Mouse (Mus musculus): Measurements from ENCODE around the gene Nek11. TPM values are rescaled to one million over a fixed set of nuclear protein-coding genes. Genes with fewer than 3 reads are reported as not detected.
A peak's percentile ranks its signal among the peaks of the same experiment; 100 is the strongest.

Nek11 gene
- total RNA-seq (2014; rRNA removed) (1.4 and 3.1 TPM in 2 replicates), polyA plus RNA-seq (2015; fragmentation: Nextera tagmentation; extraction: Ambion mirVana) (2.7 and 3.6 TPM in 2 replicates)

- peak within 1 kb of the TSS; percentile 55; the same call in 1 of the 2 replicates for H3K27ac ChIP-seq (ENCODE audit: low read depth, low read length)
- no peaks in the 10 kb centered on the region for H3K36me3 ChIP-seq (ENCODE audit: insufficient read depth, low read length)
- H3K4me3 ChIP-seq (ENCODE audit: low read depth, low read length) = peak within 1 kb of the TSS; percentile 64
- under 1% methylated on average over 44 of the region's 44 CpGs for WGBS
- DNase-seq (ENCODE audit: low spot score) = peak; percentile 94
- H3K9ac ChIP-seq (replicated peaks; ENCODE audit: low read length, poor library complexity, severe bottlenecking) = peak within 1 kb of the TSS; percentile 34
- H3K27me3 ChIP-seq (ENCODE audit: insufficient read depth, low read length) = no peaks in the 10 kb centered on the region
- no peaks in the 10 kb centered on the region for H3K9me3 ChIP-seq (ENCODE audit: low read length)
- TF ChIP-seq CTCF (IDR thresholded peaks at IDR 0.05) = peak; percentile 34; the same call in 1 of the 2 replicates
- peak within 1 kb of the TSS; percentile 66 for H3K4me2 ChIP-seq (ENCODE audit: low read depth, low read length, poor library complexity, severe bottlenecking)
- peaks cover 8% of the 10 kb centered on the region; the same call in 1 of the 2 replicates for H3K4me1 ChIP-seq (ENCODE audit: insufficient read depth, low read length)
- ATAC-seq (ENCODE audit: low FRiP score) = peak; percentile 93
These were observed at the start of gene Nek11, which contains the start of gene Aste1 for GRCm38 (mm10) chr9:105395218-105395627. TSS of gene Nek11 (minus strand) at chr9:105395524. TSS of gene Aste1 (plus strand) at chr9:105395392.

- TF ChIP-seq CTCF (IDR thresholded peaks at IDR 0.05) = peak; percentile 63
- peaks cover 13% of the 10 kb centered on the region for H3K36me3 ChIP-seq (ENCODE audit: insufficient read depth, low read length)
- no peaks in the 10 kb centered on the region for H3K9me3 ChIP-seq (ENCODE audit: low read length)
- H3K4me3 ChIP-seq (ENCODE audit: low read depth, low read length) = no peak overlapping the region
- H3K9ac ChIP-seq (replicated peaks; ENCODE audit: low read length, poor library complexity, severe bottlenecking) = no peak overlapping the region
- no peak overlapping the region for H3K27ac ChIP-seq (ENCODE audit: low read depth, low read length)
- ATAC-seq (ENCODE audit: low FRiP score) = no peak
- H3K4me2 ChIP-seq (ENCODE audit: low read depth, low read length, poor library complexity, severe bottlenecking) = no peak overlapping the region
- 89% methylated on average over 6 of the region's 6 CpGs for WGBS
- DNase-seq (ENCODE audit: low spot score) = peak; percentile 31
- H3K27me3 ChIP-seq (ENCODE audit: insufficient read depth, low read length) = no peaks in the 10 kb centered on the region
- H3K4me1 ChIP-seq (ENCODE audit: insufficient read depth, low read length) = no peaks in the 10 kb centered on the region
These were observed 13.2 kb upstream of the Nek11 start for GRCm38 (mm10) chr9:105408549-105408948.

- TF ChIP-seq CTCF (IDR thresholded peaks at IDR 0.05) = no peak
- H3K27ac ChIP-seq (ENCODE audit: low read depth, low read length) = no peak overlapping the region
- no peaks in the 10 kb centered on the region for H3K9me3 ChIP-seq (ENCODE audit: low read length)
- peaks cover 8% of the 10 kb centered on the region; the same call in 1 of the 2 replicates for H3K4me1 ChIP-seq (ENCODE audit: insufficient read depth, low read length)
- WGBS = 11% methylated on average over 11 of the region's 11 CpGs
- no peak for DNase-seq (ENCODE audit: low spot score)
- no peaks in the 10 kb centered on the region for H3K36me3 ChIP-seq (ENCODE audit: insufficient read depth, low read length)
- H3K4me3 ChIP-seq (ENCODE audit: low read depth, low read length) = peak overlapping the region; percentile 64
- H3K27me3 ChIP-seq (ENCODE audit: insufficient read depth, low read length) = no peaks in the 10 kb centered on the region
- H3K4me2 ChIP-seq (ENCODE audit: low read depth, low read length, poor library complexity, severe bottlenecking) = peak overlapping the region; percentile 66
- no peak for ATAC-seq (ENCODE audit: low FRiP score)
- peak overlapping the region; percentile 34; the same call in 1 of the 2 replicates for H3K9ac ChIP-seq (replicated peaks; ENCODE audit: low read length, poor library complexity, severe bottlenecking)
These were observed 604 bp downstream of the Nek11 start for GRCm38 (mm10) chr9:105394720-105395119.

- no peak overlapping the region for H3K27ac ChIP-seq (ENCODE audit: low read depth, low read length)
- no peak overlapping the region for H3K4me2 ChIP-seq (ENCODE audit: low read depth, low read length, poor library complexity, severe bottlenecking)
- H3K36me3 ChIP-seq (ENCODE audit: insufficient read depth, low read length) = no peaks in the 10 kb centered on the region
- DNase-seq (ENCODE audit: low spot score) (no peak), ATAC-seq (ENCODE audit: low FRiP score) (no peak)
- TF ChIP-seq CTCF (IDR thresholded peaks at IDR 0.05) = no peak
- no peak overlapping the region for H3K9ac ChIP-seq (replicated peaks; ENCODE audit: low read length, poor library complexity, severe bottlenecking)
- H3K9me3 ChIP-seq (ENCODE audit: low read length) = no peaks in the 10 kb centered on the region
- H3K4me1 ChIP-seq (ENCODE audit: insufficient read depth, low read length) = no peaks in the 10 kb centered on the region
- no peak overlapping the region for H3K4me3 ChIP-seq (ENCODE audit: low read depth, low read length)
- WGBS = 54% methylated on average over 4 of the region's 5 CpGs
- no peaks in the 10 kb centered on the region for H3K27me3 ChIP-seq (ENCODE audit: insufficient read depth, low read length)
These were observed 4.7 kb downstream of the Nek11 start for GRCm38 (mm10) chr9:105390616-105391015.

- H3K4me1 ChIP-seq (ENCODE audit: insufficient read depth, low read length) = no peaks in the 10 kb centered on the region
- H3K36me3 ChIP-seq (ENCODE audit: insufficient read depth, low read length) = no peaks in the 10 kb centered on the region
- H3K27ac ChIP-seq (ENCODE audit: low read depth, low read length) = no peak overlapping the region
- H3K9ac ChIP-seq (replicated peaks; ENCODE audit: low read length, poor library complexity, severe bottlenecking) = no peak overlapping the region
- H3K27me3 ChIP-seq (ENCODE audit: insufficient read depth, low read length) = no peaks in the 10 kb centered on the region
- no peaks in the 10 kb centered on the region for H3K9me3 ChIP-seq (ENCODE audit: low read length)
- no peak overlapping the region for H3K4me3 ChIP-seq (ENCODE audit: low read depth, low read length)
- ATAC-seq (ENCODE audit: low FRiP score) = no peak
- 10% methylated on average over 4 of the region's 4 CpGs for WGBS
- peak; percentile 96 for TF ChIP-seq CTCF (IDR thresholded peaks at IDR 0.05)
- DNase-seq (ENCODE audit: low spot score) = peak; percentile 63
- no peak overlapping the region for H3K4me2 ChIP-seq (ENCODE audit: low read depth, low read length, poor library complexity, severe bottlenecking)
These were observed 6.0 kb downstream of the Nek11 start for GRCm38 (mm10) chr9:105389289-105389688.

GRCm38 (mm10) chr9:105387403-105387802 is 7.9 kb downstream of the Nek11 start:
- Histone ChIP-seq H3K27ac (ENCODE audit: low read depth, low read length) (no peak overlapping the region), H3K27me3 (ENCODE audit: insufficient read depth, low read length) (no peaks in the 10 kb centered on the region), H3K4me3 (ENCODE audit: low read depth, low read length) (no peak overlapping the region), H3K36me3 (ENCODE audit: insufficient read depth, low read length) (no peaks in the 10 kb centered on the region), H3K9ac (replicated peaks; ENCODE audit: low read length, poor library complexity, severe bottlenecking) (no peak overlapping the region), H3K4me1 (ENCODE audit: insufficient read depth, low read length) (no peaks in the 10 kb centered on the region), H3K4me2 (ENCODE audit: low read depth, low read length, poor library complexity, severe bottlenecking) (no peak overlapping the region), H3K9me3 (ENCODE audit: low read length) (no peaks in the 10 kb centered on the region)
- ATAC-seq (ENCODE audit: low FRiP score) (no peak), DNase-seq (ENCODE audit: low spot score) (no peak)
- 78% methylated on average over 5 of the region's 5 CpGs for WGBS
- no peak for TF ChIP-seq CTCF (IDR thresholded peaks at IDR 0.05)
